Mouse (Mus musculus) lung, embryonic 14.5 days (tissue): ENCODE results near the gene Hist1h1d. TPM values are rescaled to one million over a fixed set of nuclear protein-coding genes. Genes with fewer than 3 reads are reported as not detected.
"Not testable (repeated sequence)": the region's sequence is repeated elsewhere in the genome, so short reads cannot be mapped to it uniquely, and the experiment has no call there.

ENCODE experiments used
- ATAC-seq: fragments of 200-750 bp; cut with Nextera tagmentation; 2 replicates; pipeline ENCODE4 v1.8.0; 2017; ENCODE audit warnings: mild to moderate bottlenecking, moderate TSS enrichment, moderate library complexity; ENCODE audit not compliant: insufficient read depth
- DNase-seq: peaks from one replicate; pipeline ENCODE4 v3.0.0-alpha.2; 2015
- H3K27ac ChIP-seq: fragments of 300-500 bp; sonication (generic); 2 replicates; pipeline ENCODE4 v1.5.1; 2014; ENCODE audit warnings: low read depth, mild to moderate bottlenecking, moderate library complexity
- H3K27me3 ChIP-seq: fragments of 300-500 bp; sonication (generic); 2 replicates; pipeline ENCODE4 v1.6.1; 2014; ENCODE audit warnings: low read length, control low read depth; ENCODE audit not compliant: insufficient read depth
- H3K36me3 ChIP-seq: fragments of 300-500 bp; sonication (generic); 2 replicates; pipeline ENCODE4 v1.6.1; 2014; ENCODE audit warnings: control low read depth; ENCODE audit not compliant: insufficient read depth
- H3K4me1 ChIP-seq: fragments of 300-500 bp; sonication (generic); 2 replicates; pipeline ENCODE4 v1.6.1; 2014; ENCODE audit warnings: antibody characterized with exemption, control low read depth; ENCODE audit not compliant: insufficient read depth
- H3K4me2 ChIP-seq: fragments of 300-500 bp; sonication (generic); 2 replicates; pipeline ENCODE4 v1.6.1; 2014; ENCODE audit warnings: mild to moderate bottlenecking
- H3K4me3 ChIP-seq: fragments of 300-500 bp; sonication (generic); 2 replicates; pipeline ENCODE4 v1.5.1; 2014; ENCODE audit warnings: low read depth, low read length
- H3K9ac ChIP-seq: fragments of 300-500 bp; sonication (generic); 2 replicates; pipeline ENCODE4 v1.6.1; 2014
- H3K9me3 ChIP-seq: fragments of 300-500 bp; sonication (generic); 2 replicates; pipeline ENCODE4 v1.6.1; 2016; ENCODE audit warnings: low read depth, low read length, control low read depth
- CTCF ChIP-seq: IDR thresholded peaks from 2 replicates; pipeline ENCODE4 v1.5.1; 2016; ENCODE audit warnings: antibody characterized with exemption, low read depth
- WGBS: fragments of 180-500 bp; shearing (Covaris S2); extraction: QIAGEN DNeasy Blood & Tissue Kit; methylation state at CpG from one replicate; pipeline ENCODE4 v1.1.7; 2014; 5-methylcytosine and 5-hydroxymethylcytosine counted together
- polyA plus RNA-seq: library from polyadenylated mRNA; unstranded; fragments of >200 nt; fragmentation: Nextera tagmentation; extraction: Ambion mirVana; gene quantifications from 2 replicates; pipeline ENCODE4 v1.2.1, GENCODE M21; 2014

Hist1h1d gene
- polyA plus RNA-seq, 1 experiment from 2014 or later: 0.99 TPM

DNA sequence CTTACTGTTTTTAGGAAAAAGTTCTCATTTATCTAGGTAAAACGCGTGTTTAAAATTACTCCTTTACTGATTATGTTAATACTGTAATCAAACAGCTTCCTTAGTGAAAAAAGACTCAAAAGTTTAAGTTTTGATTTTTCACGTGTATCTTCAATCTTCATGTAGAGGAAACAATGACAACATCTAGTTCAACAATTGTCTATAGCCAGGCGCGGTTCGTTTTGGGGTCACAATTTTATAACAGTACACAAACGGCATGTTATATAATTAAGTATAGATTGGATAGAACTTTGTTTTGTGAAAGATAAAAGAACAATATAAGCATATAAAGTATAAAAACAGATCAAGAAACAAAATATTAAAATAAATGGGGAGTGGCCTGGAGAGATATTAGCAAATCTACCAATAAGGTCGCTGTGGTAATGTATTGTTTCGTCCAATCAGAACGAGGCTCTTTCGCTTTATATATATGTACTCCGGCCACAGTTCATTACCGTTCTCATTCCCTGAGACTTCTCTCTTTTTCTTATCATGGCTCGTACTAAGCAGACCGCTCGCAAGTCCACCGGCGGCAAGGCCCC is 22.3 kb downstream of the Hist1h1d start, which contains the start of gene Hist1h3d:
Gene Hist1h3d (plus strand): TSS at position 493 of the 581 bp plus-strand sequence.
- no peaks in the 10 kb centered on the region for H3K36me3 ChIP-seq
- no peaks in the 10 kb centered on the region for H3K27me3 ChIP-seq
- ATAC-seq: peak; percentile 56
- H3K9me3 ChIP-seq: no peaks in the 10 kb centered on the region
- H3K4me3 ChIP-seq: peak within 1 kb of the TSS; percentile 45
- under 1% methylated on average over 18 of the region's 18 CpGs for WGBS
- 0 out of 2 replicates have a peak, but pooled peaks cover 4% of the 10 kb centered on the region for H3K4me1 ChIP-seq
- H3K27ac ChIP-seq: peak within 1 kb of the TSS; percentile 97
- peak within 1 kb of the TSS; percentile 79 for H3K4me2 ChIP-seq
- no peak for TF ChIP-seq CTCF
- peak; percentile 96 for DNase-seq
- peak within 1 kb of the TSS; percentile 82 for H3K9ac ChIP-seq

DNA sequence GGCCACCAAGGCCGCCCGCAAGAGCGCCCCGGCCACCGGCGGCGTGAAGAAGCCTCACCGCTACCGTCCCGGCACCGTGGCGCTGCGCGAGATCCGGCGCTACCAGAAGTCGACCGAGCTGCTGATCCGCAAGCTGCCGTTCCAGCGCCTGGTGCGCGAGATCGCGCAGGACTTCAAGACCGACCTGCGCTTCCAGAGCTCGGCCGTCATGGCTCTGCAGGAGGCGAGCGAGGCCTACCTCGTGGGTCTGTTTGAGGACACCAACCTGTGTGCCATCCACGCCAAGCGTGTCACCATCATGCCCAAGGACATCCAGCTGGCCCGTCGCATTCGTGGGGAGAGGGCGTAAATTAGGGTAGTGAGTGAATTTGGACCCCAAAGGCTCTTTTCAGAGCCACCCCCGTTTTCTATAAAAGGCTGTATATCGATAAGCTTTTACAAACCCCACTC is 22.8 kb downstream of the Hist1h1d start:
- not testable (repeated sequence) for H3K9me3 ChIP-seq, H3K36me3 ChIP-seq, DNase-seq, ATAC-seq, H3K27me3 ChIP-seq, H3K4me1 ChIP-seq
- Histone ChIP-seq H3K4me2 (peak overlapping the region; percentile 79), H3K9ac (peak overlapping the region; percentile 82), H3K4me3 (peak overlapping the region; percentile 45), H3K27ac (peak overlapping the region; percentile 97)
- WGBS: 1% methylated on average over 12 of the region's 40 CpGs

DNA sequence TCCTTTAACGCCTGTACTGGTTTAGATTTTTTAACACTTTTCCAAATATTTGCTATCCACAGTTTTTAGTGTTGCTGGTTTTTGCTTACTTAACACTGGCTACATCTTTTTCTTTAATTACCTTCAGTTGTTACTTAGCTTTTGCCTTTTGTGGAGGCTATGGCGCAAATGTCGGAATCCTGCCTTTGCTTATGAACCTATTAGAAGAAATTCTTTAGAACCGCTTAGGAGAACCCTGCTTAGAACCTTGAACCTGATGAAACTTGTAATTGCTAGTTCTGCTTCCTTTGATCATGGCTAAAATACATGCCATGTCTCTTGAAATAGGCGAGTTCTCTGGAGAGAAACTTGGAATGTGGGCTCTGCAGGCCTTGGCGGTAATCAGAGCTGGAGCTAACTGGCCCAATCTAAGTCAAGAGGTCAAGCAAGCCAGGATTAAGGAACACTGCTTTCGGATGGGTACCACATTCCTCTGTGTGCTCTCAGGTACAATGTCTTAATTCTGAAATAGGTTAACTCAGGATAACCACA is 23.4 kb downstream of the Hist1h1d start:
- H3K27ac ChIP-seq: peak overlapping the region; percentile 97
- 0 out of 2 replicates have a peak, but pooled peaks cover 4% of the 10 kb centered on the region for H3K4me1 ChIP-seq
- H3K27me3 ChIP-seq: no peaks in the 10 kb centered on the region
- no peaks in the 10 kb centered on the region for H3K9me3 ChIP-seq
- DNase-seq: peak; percentile 63
- no peak for TF ChIP-seq CTCF
- H3K9ac ChIP-seq: peak overlapping the region; percentile 82
- H3K4me2 ChIP-seq: peak overlapping the region; percentile 79
- H3K36me3 ChIP-seq: no peaks in the 10 kb centered on the region
- H3K4me3 ChIP-seq: peak overlapping the region; percentile 45
- no peak for ATAC-seq
- 3% methylated on average over 7 of the region's 7 CpGs for WGBS

DNA sequence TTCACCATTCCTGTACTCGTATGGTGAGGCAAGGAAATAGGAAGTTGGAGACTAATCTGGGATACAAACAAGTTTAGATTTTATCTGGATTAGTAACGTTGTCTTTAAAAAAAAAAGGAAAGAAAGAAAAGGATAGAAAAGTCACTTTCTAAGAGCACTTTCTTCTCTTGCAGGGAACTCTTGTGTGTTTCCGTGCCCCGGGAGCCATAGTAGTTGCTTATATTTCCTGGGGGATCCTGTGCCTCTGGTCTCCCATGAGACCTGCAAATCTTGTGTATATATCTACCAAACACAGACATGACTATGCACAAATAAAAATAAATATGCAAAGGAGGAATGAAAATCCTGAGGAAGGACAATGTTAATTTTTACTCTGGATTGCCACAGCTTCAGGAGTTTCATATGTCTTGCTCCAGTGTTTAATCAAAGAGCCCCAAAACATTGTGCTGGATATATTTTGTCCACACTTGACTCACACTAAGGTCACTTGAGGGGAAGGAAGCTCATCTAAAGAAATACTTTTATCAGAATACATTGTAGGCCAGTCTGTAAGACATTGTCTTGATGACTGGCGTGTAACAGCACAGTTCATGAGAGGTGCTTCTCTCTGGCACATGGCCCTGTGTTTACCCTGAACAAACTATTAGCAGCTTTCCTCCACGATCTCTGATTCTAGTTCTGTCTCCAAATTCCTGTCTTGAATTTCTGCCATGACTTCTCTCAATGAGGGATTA is 24.0 kb downstream of the Hist1h1d start:
- DNase-seq: peak; percentile 60
- Histone ChIP-seq H3K9ac (peak overlapping the region; percentile 82), H3K27me3 (no peaks in the 10 kb centered on the region), H3K36me3 (no peaks in the 10 kb centered on the region), H3K9me3 (no peaks in the 10 kb centered on the region), H3K4me3 (peak overlapping the region; percentile 45), H3K27ac (peak overlapping the region; percentile 97), H3K4me2 (peak overlapping the region; percentile 79), H3K4me1 (0 out of 2 replicates have a peak, but pooled peaks cover 4% of the 10 kb centered on the region)
- no peak for TF ChIP-seq CTCF
- no peak for ATAC-seq
- 24% methylated on average over 6 of the region's 6 CpGs for WGBS

DNA sequence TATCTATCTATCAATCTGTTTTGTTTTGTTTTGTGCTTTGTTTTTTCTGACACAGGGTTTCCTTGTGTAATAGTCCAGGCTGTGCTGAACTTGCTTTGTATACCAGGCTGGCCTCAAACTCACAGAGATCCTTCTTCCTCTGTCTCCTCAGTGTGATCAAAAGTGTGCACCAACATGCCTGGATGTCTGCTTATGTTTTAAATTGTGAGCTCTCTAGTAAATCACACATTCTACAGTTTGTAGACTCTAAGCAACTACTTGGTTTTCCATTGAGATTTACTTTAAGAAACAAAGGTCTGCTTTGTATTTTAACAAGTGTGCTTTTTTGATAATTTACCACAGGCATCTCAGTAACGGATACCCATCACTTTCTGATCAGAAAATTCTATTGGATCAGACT is 24.8 kb downstream of the Hist1h1d start:
- Histone ChIP-seq H3K4me3 (no peak overlapping the region), H3K4me2 (0 out of 2 replicates have a peak overlapping the region, but pooled peaks have one; percentile 27), H3K27me3 (no peaks in the 10 kb centered on the region), H3K27ac (peak overlapping the region; percentile 76; the same call in 1 of the 2 replicates), H3K4me1 (0 out of 2 replicates have a peak, but pooled peaks cover 4% of the 10 kb centered on the region), H3K9ac (no peak overlapping the region), H3K9me3 (no peaks in the 10 kb centered on the region), H3K36me3 (no peaks in the 10 kb centered on the region)
- no peak for ATAC-seq
- WGBS: 81% methylated on average over 1 of the region's 1 CpGs
- TF ChIP-seq CTCF: no peak
- DNase-seq: peak; percentile 19

DNA sequence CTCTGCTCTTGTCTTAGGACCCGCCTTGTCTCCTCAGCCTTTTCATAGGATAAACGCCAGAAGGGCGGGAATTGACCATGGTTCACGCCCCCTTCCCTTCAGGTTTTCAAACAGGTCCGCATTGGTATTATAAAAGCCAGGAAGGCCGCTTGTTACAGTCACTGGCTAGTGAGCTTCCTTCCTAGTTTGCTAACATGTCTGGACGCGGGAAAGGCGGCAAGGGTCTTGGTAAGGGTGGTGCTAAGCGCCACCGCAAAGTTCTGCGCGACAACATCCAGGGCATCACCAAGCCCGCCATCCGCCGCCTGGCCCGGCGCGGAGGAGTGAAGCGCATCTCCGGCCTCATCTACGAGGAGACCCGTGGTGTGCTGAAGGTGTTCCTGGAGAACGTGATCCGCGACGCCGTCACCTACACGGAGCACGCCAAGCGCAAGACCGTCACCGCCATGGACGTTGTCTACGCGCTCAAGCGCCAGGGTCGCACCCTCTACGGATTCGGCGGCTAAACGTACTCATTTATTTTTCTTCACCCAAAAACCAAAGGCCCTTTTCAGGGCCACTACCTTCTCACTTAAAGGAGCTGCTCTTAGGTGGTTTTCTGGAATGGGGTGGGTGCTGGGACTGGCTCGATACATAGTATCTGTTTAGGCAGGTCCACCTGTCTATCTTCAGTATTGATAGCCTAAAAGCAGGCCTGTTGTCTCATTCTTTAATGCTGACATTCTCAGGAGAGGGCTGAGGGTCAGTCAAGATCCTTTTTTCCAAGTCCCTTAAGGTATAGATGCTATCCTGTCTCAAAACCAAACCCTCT is 28.6 kb downstream of the Hist1h1d start, which contains the start of gene Hist1h4d:
Gene Hist1h4d (plus strand): TSS at position 191 of the 811 bp plus-strand sequence.
- Histone ChIP-seq H3K4me1 (peaks cover 16% of the 10 kb centered on the region), H3K4me2 (peak within 1 kb of the TSS; percentile 86), H3K9ac (peak within 1 kb of the TSS; percentile 84), H3K27me3 (no peaks in the 10 kb centered on the region), H3K27ac (peak within 1 kb of the TSS; percentile 99), H3K36me3 (no peaks in the 10 kb centered on the region), H3K4me3 (peak within 1 kb of the TSS; percentile 58), H3K9me3 (no peaks in the 10 kb centered on the region)
- WGBS: under 1% methylated on average over 43 of the region's 43 CpGs
- peak; percentile 90 for ATAC-seq
- no peak for TF ChIP-seq CTCF
- DNase-seq: peak; percentile 99
